Mouse (Mus musculus) liver, embryonic 13.5 days (tissue): ENCODE data around the gene Ewsr1. TPM values are rescaled to one million over a fixed set of nuclear protein-coding genes. Genes with fewer than 3 reads are reported as not detected.

Experiments
- ATAC-seq: fragments of 200-750 bp; cut with Nextera tagmentation; 2 replicates; pipeline ENCODE4 v1.8.0; 2017; ENCODE audit warnings: low read depth, mild to moderate bottlenecking, moderate number of reproducible peaks, moderate library complexity
- DNase-seq: peaks from one replicate; pipeline ENCODE4 v3.0.0; 2022
- H3K27ac ChIP-seq: fragments of 300-500 bp; sonication (generic); 2 replicates; pipeline ENCODE4 v1.5.1; 2015; ENCODE audit warnings: moderate library complexity, mild to moderate bottlenecking, inconsistent platforms
- H3K27me3 ChIP-seq: fragments of 300-500 bp; sonication (generic); 2 replicates; pipeline ENCODE4 v1.6.1; 2015; ENCODE audit warnings: mild to moderate bottlenecking, inconsistent platforms
- H3K36me3 ChIP-seq: fragments of 300-500 bp; sonication (generic); 2 replicates; pipeline ENCODE4 v1.6.1; 2015; ENCODE audit warnings: mild to moderate bottlenecking, inconsistent platforms
- H3K4me1 ChIP-seq: fragments of 300-500 bp; sonication (generic); replicated peaks from 2 replicates; pipeline ENCODE4 v1.6.1; 2015; ENCODE audit warnings: inconsistent platforms
- H3K4me2 ChIP-seq: fragments of 300-500 bp; sonication (generic); 2 replicates; pipeline ENCODE4 v1.6.1; 2015; ENCODE audit warnings: inconsistent platforms, mild to moderate bottlenecking, moderate library complexity
- H3K4me3 ChIP-seq: fragments of 300-500 bp; sonication (generic); replicated peaks from 2 replicates; pipeline ENCODE4 v1.5.1; 2015; ENCODE audit warnings: mild to moderate bottlenecking, inconsistent platforms
- H3K9ac ChIP-seq: fragments of 300-500 bp; sonication (generic); 2 replicates; pipeline ENCODE4 v1.6.1; 2015; ENCODE audit warnings: mild to moderate bottlenecking, inconsistent platforms
- H3K9me3 ChIP-seq: fragments of 300-500 bp; sonication (generic); replicated peaks from 2 replicates; pipeline ENCODE4 v1.6.1; 2016; ENCODE audit warnings: inconsistent platforms
- WGBS: fragments of 180-500 bp; shearing (Covaris S2); methylation state at CpG from one replicate; pipeline ENCODE4 v1.1.7; 2015; ENCODE audit not compliant: insufficient replicate concordance; 5-methylcytosine and 5-hydroxymethylcytosine counted together
- polyA plus RNA-seq: library from polyadenylated mRNA; unstranded; fragments of >200 nt; fragmentation: Nextera tagmentation; extraction: Ambion mirVana; gene quantifications from 2 replicates; pipeline ENCODE4 v1.2.1, GENCODE M21; 2015

Ewsr1 gene
- polyA plus RNA-seq, 1 experiment from 2014 or later = 312 TPM

DNA sequence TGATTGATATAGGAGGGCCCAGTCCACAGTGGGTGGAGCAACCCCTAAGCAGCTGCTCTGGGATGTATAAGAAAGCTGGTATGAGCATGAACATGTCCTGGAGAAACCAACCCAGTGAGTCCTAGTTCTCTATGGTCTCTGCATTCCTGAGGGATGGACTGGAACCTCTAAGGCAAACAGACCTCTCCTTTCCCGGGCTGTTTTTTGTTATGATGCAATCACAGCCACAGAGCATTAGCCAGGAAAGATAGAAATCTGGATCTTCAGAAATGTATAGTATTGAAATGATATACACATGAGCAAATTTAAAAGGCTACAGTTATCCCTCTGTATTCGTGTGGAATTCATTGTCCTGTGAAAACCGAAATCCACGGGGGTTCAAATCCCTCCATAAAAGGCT lies 26.6 kb upstream of the Ewsr1 start:
- Histone ChIP-seq H3K36me3 (peaks cover 3% of the 10 kb centered on the region; the same call in 1 of the 2 replicates), H3K4me2 (no peak overlapping the region), H3K4me3 (no peak overlapping the region), H3K27me3 (no peaks in the 10 kb centered on the region), H3K9ac (no peak overlapping the region), H3K9me3 (no peaks in the 10 kb centered on the region), H3K27ac (no peak overlapping the region), H3K4me1 (no peaks in the 10 kb centered on the region)
- WGBS = 70% methylated on average over 4 of the region's 4 CpGs
- DNase-seq (no peak), ATAC-seq (no peak)

DNA sequence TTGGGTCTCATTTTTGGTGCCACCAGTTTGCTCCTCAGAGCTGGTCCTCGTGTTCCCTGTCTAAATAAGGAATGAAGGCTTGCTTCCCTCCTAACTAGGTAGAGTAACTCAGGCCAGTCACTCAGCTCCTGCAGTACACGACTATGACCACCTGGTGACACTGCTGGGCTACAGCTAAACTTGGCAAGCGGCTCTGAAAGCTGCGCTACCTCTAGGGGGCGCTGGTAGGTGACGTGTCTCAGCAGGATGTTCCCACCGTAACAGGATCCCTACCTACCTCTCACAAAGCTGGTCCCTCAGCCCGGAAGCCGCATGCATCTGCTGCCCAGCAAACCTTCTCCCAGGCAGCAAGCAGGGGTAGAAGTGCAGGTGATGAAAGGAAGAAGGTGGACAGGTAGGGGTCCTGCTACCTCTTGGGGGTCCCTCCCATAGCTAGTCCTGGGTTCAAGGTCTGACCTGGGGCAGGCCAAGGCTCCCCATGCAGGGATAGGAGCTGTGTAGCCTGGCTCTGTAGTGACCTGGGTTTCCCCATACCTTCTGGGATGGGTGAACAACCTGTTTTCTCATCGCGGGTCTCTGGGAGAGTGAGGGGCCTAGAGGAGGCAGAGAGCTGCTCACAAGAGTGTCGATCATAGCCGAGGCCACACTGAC lies 16.0 kb upstream of the Ewsr1 start:
- H3K27ac ChIP-seq = no peak overlapping the region
- 29% methylated on average over 13 of the region's 13 CpGs for WGBS
- peak; percentile 62 for ATAC-seq

DNA sequence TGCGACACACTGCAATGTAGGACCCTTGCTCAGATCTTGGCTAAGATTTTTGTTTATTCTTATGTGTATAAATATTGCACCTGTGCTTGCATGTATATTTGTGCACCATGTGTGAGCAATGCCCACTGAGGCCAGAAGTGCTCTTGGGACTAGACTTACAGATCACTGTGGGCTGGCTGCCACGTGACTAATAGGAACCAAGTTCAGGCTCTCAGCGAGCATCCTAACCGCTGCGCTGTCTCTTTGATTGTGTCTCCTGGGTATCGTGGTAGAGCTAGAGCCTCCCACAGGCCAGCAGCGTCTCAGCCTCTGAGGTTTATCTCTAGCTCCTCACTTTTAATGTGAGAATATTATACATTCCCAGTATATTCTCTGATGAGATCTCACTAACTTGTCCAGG lies 14.6 kb upstream of the Ewsr1 start:
- 0 out of 2 replicates have a peak, but pooled peaks cover 2% of the 10 kb centered on the region for H3K4me1 ChIP-seq
- WGBS = 81% methylated on average over 7 of the region's 7 CpGs
- no peaks in the 10 kb centered on the region for H3K27me3 ChIP-seq
- no peaks in the 10 kb centered on the region for H3K9me3 ChIP-seq
- no peaks in the 10 kb centered on the region for H3K36me3 ChIP-seq
- H3K4me2 ChIP-seq = no peak overlapping the region
- DNase-seq (no peak), ATAC-seq (no peak)
- no peak overlapping the region for H3K4me3 ChIP-seq
- no peak overlapping the region for H3K9ac ChIP-seq
- no peak overlapping the region for H3K27ac ChIP-seq

More for the DNA sequence above, 16.0 kb upstream of the Ewsr1 start:
- peak; percentile 75 for DNase-seq
- Histone ChIP-seq H3K9me3 (no peaks in the 10 kb centered on the region), H3K36me3 (no peaks in the 10 kb centered on the region), H3K9ac (no peak overlapping the region), H3K27me3 (no peaks in the 10 kb centered on the region), H3K4me2 (no peak overlapping the region), H3K4me3 (no peak overlapping the region), H3K4me1 (0 out of 2 replicates have a peak, but pooled peaks cover 2% of the 10 kb centered on the region)

DNA sequence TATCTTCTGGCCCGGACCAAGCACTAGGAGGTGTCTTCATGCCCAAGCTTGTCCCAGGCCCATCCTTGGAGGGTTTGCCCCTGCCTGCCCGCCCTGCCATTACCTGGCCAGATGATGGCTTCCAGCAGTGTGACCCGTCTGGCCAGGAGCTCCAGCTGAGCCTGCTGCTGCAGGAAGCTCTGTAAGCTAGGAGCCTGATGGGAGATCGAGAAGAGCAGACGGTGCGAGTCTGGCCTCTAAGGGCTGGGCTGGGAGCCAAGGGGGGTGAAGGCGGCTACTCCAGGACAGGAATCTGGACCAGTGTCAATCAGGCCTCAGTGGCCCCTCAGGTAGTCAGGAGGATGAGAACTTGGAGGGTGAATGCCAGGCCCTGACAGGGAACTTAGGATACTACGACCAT lies 10.4 kb upstream of the Ewsr1 start:
- Histone ChIP-seq H3K4me2 (no peak overlapping the region), H3K27me3 (no peaks in the 10 kb centered on the region), H3K9me3 (no peaks in the 10 kb centered on the region), H3K36me3 (peaks cover 13% of the 10 kb centered on the region), H3K4me3 (no peak overlapping the region), H3K27ac (no peak overlapping the region), H3K9ac (no peak overlapping the region), H3K4me1 (no peaks in the 10 kb centered on the region)
- 68% methylated on average over 8 of the region's 8 CpGs for WGBS
- no peak for DNase-seq
- ATAC-seq = no peak; the same call in 1 of the 2 replicates

DNA sequence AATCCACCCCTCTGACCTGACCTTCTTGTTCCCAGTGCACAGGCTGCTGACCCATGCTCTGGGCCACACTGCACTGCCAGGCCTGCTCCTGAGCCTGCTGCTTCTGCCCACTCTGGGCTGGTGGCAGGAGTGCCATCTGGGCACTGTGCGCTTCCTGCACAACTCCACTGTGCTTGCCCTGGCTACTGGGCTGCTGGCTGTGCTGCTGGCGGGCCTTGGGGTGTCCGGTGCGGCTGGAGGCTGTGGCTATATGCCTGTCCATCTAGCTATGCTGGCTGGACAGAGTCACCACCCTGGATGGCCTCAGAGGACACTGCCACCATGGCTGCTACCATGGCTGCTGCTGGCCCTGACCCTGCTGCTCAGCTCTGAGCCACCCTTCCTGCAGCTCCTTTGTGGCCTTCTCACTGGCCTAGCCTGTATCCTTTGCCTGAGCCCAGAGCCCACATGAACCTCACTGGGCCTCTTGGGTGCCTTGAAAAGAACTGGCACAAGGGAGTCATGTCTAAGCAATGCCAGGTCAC lies 5.0 kb upstream of the Ewsr1 start:
- Histone ChIP-seq H3K36me3 (peaks cover 31% of the 10 kb centered on the region), H3K27me3 (no peaks in the 10 kb centered on the region), H3K4me1 (peaks cover 33% of the 10 kb centered on the region), H3K27ac (no peak overlapping the region), H3K9me3 (no peaks in the 10 kb centered on the region), H3K9ac (no peak overlapping the region), H3K4me3 (no peak overlapping the region), H3K4me2 (no peak overlapping the region)
- DNase-seq (no peak), ATAC-seq (no peak)
- 96% methylated on average over 4 of the region's 4 CpGs for WGBS

DNA sequence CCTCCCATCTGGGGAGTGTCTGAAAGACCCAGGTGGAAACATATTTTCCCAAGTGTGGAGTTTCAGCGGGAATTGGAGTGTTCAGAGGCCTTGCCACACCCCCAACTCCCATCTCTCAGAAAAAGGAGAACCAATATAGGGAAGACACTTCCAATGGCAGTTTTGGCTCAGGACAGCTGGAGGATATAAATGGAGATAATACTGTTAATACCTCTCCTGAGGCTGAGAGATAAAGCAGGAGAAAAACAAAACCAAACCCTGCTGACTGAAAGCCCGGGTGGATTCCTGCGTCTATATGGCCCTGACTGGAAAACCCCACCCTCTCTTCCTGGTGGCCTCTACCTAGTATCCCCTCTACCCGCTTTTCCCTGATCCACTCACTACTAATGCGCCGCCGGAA lies 3.3 kb upstream of the Ewsr1 start:
- H3K27ac ChIP-seq = no peak overlapping the region; the same call in 1 of the 2 replicates
- peak overlapping the region; percentile 19 for H3K4me2 ChIP-seq
- H3K9me3 ChIP-seq = no peaks in the 10 kb centered on the region
- H3K4me3 ChIP-seq = no peak overlapping the region
- ATAC-seq = no peak
- WGBS = 50% methylated on average over 7 of the region's 7 CpGs
- no peak overlapping the region; the same call in 1 of the 2 replicates for H3K9ac ChIP-seq
- H3K36me3 ChIP-seq = peaks cover 31% of the 10 kb centered on the region
- DNase-seq = no peak
- H3K4me1 ChIP-seq = peaks cover 37% of the 10 kb centered on the region
- H3K27me3 ChIP-seq = no peaks in the 10 kb centered on the region

DNA sequence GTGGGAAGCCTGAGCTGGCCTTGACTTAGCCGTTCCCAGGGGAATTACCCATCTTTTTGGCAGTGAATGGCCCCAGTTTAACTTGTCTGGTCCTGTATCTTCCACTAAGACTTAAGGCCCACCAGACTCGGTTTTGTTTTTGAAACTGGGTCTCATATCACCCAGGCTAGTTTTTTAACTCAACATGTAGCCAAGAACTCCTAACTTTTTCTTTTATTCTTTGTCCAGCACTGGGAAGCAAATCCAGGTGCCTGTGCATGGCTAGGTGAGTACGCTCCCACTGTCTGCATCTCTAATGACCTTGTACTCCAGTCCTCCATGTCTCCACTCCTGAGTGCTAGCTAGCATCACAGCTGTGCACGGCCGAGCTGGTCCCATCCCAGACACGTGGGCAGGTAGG lies 2.6 kb upstream of the Ewsr1 start:
- ATAC-seq = no peak
- 0 out of 2 replicates have a peak overlapping the region, but pooled peaks have one; percentile 8 for H3K9ac ChIP-seq
- 75% methylated on average over 6 of the region's 6 CpGs for WGBS

DNA sequence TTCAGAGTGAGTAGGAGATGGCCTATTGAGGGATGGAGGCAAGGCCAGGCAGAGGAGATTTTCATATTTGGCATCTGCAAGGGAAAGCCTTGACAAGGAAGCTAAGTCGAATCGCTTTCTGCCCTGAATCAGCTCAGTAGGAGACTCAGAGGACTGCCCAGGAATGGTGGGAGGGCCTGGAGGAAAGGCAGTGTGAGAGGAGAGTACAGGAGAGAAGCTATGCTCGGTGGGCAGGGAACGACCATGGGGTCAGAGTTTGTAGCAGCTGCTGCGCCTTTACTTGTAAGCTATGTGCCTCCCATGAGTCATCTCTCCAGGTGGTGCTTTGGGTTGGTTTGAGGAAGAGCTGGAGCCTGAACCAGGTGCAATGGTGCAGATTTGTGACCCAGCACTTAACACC lies 1.7 kb upstream of the Ewsr1 start:
- Histone ChIP-seq H3K9me3 (no peaks in the 10 kb centered on the region), H3K4me3 (peak overlapping the region; percentile 86), H3K4me1 (peaks cover 52% of the 10 kb centered on the region), H3K4me2 (peak overlapping the region; percentile 78), H3K9ac (peak overlapping the region; percentile 98; the same call in 1 of the 2 replicates), H3K27me3 (no peaks in the 10 kb centered on the region), H3K27ac (peak overlapping the region; percentile 92; the same call in 1 of the 2 replicates), H3K36me3 (peaks cover 36% of the 10 kb centered on the region)
- WGBS = 69% methylated on average over 5 of the region's 5 CpGs
- no peak for DNase-seq
- no peak for ATAC-seq

More for the DNA sequence above, 2.6 kb upstream of the Ewsr1 start:
- DNase-seq = no peak
- Histone ChIP-seq H3K27ac (peak overlapping the region; percentile 41), H3K27me3 (no peaks in the 10 kb centered on the region), H3K4me2 (0 out of 2 replicates have a peak overlapping the region, but pooled peaks have one; percentile 19), H3K4me3 (no peak overlapping the region), H3K9me3 (no peaks in the 10 kb centered on the region), H3K4me1 (peaks cover 44% of the 10 kb centered on the region), H3K36me3 (peaks cover 31% of the 10 kb centered on the region)

DNA sequence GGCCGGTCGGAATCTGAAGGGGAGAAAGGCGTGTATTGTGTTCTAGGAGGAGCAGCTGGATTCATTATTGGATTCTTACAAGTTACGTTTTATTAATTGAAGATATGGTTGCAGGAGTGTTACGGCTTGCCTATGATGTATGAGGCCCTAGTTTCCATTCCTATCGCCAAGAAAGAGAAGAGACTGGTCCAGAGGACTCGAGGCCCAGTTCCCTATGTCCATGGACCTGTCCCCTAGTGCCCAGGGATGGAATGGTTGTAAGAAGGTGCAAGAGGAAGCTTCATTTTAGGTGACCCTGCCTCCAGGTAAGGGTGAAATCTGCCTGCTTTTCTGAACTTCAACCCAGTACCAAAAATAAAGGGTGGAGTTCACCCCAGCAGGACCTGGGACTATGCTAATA lies 1.2 kb upstream of the Ewsr1 start:
- DNase-seq = no peak
- H3K27me3 ChIP-seq = no peaks in the 10 kb centered on the region
- peaks cover 34% of the 10 kb centered on the region for H3K36me3 ChIP-seq
- H3K4me2 ChIP-seq = peak overlapping the region; percentile 78
- H3K4me1 ChIP-seq = peaks cover 58% of the 10 kb centered on the region
- H3K9me3 ChIP-seq = no peaks in the 10 kb centered on the region
- 3% methylated on average over 7 of the region's 7 CpGs for WGBS
- peak overlapping the region; percentile 98 for H3K9ac ChIP-seq
- peak overlapping the region; percentile 86 for H3K4me3 ChIP-seq
- no peak for ATAC-seq
- peak overlapping the region; percentile 92 for H3K27ac ChIP-seq

DNA sequence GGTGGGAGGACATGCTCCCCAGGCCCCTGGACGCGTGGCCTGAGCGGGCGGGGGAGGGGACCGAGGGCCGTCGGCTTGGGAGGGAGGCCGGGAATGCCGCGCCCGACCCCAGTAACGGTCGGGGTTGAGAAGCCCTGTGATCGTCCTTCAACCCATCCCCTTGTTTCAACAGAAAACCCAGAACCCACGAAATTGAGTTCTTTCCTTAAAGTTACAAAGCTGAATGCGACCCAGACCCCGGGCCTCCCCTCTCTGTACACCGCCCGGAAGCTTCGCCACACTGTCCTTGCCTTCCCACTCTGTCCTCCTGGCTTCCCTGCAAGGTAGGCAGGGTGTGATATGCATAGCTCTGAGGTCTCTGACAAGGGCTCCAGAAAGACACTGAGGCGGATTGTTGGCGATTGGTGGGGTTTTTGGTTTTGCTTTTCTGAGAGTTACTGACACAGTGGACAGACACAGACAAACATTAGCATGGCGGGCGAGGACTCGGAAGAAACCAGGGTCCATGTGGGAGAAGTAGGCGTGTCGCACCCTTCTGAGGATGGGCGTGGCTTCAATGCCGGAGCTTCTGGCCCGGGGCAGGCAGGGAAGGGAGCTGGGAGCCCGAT lies 614 bp upstream of the Ewsr1 start:
- peaks cover 63% of the 10 kb centered on the region for H3K4me1 ChIP-seq
- ATAC-seq (peak; percentile 69), DNase-seq (peak; percentile 83)
- H3K9ac ChIP-seq = peak overlapping the region; percentile 98
- peak overlapping the region; percentile 78 for H3K4me2 ChIP-seq
- no peaks in the 10 kb centered on the region for H3K9me3 ChIP-seq
- H3K27ac ChIP-seq = peak overlapping the region; percentile 92
- H3K4me3 ChIP-seq = peak overlapping the region; percentile 86
- H3K36me3 ChIP-seq = peaks cover 29% of the 10 kb centered on the region
- H3K27me3 ChIP-seq = no peaks in the 10 kb centered on the region
- under 1% methylated on average over 31 of the region's 31 CpGs for WGBS

DNA sequence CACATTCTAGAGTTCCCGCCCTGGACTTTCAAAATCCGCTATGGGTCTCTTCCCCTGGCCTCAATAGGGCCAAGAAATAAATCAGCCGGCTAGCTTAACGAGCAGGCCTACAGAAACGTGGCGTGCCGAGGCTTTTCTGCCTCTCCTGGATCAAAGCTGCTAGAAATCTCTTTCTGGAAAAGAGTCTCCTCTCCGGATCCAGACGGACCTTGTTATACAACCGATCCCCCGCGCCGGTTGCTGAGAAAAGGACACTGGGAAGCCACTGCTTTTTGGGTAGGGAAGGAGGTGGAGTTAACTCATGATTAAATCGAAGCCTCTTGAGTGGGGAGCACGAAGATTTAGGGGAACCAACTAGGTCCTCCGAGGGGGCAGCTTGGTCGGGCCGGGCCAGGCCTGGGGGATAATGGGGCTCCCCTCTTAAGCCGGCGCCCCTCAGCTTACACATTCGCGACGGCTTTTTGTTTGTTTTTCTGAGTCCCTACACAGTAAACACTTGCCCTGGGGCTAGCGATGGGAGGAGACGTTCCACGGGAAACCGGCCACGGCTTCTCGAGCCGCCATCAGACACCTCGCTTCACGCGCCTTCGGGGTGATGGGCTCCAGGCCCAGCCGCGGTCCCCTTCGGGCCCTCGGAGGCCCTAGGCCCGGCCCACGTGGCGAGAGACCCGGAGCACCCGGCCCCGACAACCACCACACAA lies 881 bp downstream of the Ewsr1 start:
- H3K4me2 ChIP-seq = peak overlapping the region; percentile 89
- DNase-seq (peak; percentile 53), ATAC-seq (peak; percentile 24)
- peaks cover 28% of the 10 kb centered on the region for H3K36me3 ChIP-seq
- H3K4me3 ChIP-seq = peak overlapping the region; percentile 86
- no peaks in the 10 kb centered on the region for H3K27me3 ChIP-seq
- H3K4me1 ChIP-seq = peaks cover 69% of the 10 kb centered on the region
- H3K27ac ChIP-seq = peak overlapping the region; percentile 92
- peak overlapping the region; percentile 98 for H3K9ac ChIP-seq
- no peaks in the 10 kb centered on the region for H3K9me3 ChIP-seq
- WGBS = under 1% methylated on average over 44 of the region's 44 CpGs
